Mouse (Mus musculus): ENCODE data around the gene Sh3gl2.

GRCm38 (mm10) chr4:85205636-85206211 is 798 bp downstream of the Sh3gl2 start:
- TF ChIP-seq CTCF (IDR thresholded peaks at IDR 0.05; ENCODE audit: low read depth, low read length) (no peak), POLR2A (IDR thresholded peaks at IDR 0.05; ENCODE audit: borderline replicate concordance, low read depth, low read length) (no peak)
